Mouse (Mus musculus) erythroblast, embryonic 14.5 days (primary cell): Measurements from ENCODE around the gene Med10.

ENCODE experiments used
- GATA1 ChIP-seq: IDR thresholded peaks from 2 replicates; pipeline ENCODE4 v1.6.1; 2012; ENCODE audit warnings: low read length, inconsistent platforms, mixed read lengths
- TAL1 ChIP-seq: IDR thresholded peaks from 3 replicates; pipeline ENCODE4 v1.6.1; 2012; ENCODE audit warnings: low read length, inconsistent platforms, mixed read lengths

- TF ChIP-seq GATA1, result no peak
- no peak for TF ChIP-seq TAL1
Observed at GRCm38 (mm10) chr13:69864911-69865310, 62.7 kb downstream of the Med10 start.
